Mouse (Mus musculus): ENCODE data around the gene Trim44. TPM values are rescaled to one million over a fixed set of nuclear protein-coding genes. Genes with fewer than 3 reads are reported as not detected.

Gene Trim44
- 16.1 and 19.1 TPM in 2 replicates for polyA plus RNA-seq (2015; fragmentation: Nextera tagmentation; extraction: Ambion mirVana)

DNA sequence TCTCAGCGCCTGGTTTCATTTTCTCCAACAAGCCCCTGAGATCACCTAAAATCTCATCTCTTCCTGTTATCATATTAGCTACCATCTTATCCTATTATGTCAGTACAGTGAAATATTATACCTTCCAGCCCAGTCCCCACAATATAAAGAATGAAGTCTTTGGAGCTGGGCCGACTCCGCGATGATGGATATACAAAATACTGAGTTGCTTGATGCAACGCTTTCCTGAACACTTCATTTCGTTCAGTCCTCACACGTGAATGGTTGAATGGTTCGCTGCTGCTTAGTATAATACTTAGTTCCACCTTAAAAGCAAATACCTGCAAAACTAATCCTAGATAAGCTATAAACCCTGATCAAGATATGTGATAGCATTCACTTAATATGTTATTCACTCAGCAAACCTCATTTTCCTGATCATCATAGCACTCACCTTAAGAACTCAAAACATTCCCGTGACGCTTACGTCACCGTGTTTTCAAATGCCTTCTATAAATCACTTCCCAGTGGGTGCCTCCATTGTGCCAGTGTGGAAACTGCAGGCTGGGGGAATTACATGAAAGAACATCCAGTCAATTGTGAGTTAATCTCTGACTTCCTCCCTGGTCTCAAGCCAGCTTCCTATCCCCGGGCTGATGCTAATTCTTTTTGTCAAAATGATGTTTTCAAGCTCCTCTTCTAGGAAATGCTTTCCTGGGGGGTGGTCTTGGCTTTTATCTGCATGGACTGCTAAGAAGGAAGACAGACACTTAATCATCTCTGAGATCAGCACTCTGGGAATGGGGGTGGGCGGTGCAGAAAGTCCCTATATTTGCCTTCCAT, at the start of gene Trim44:
Gene Trim44, minus strand, starts transcription at position 466 of the 822 bp plus-strand sequence.
- H3K9me3 ChIP-seq (replicated peaks; ENCODE audit: control insufficient read depth, low read length): no peaks in the 10 kb centered on the region
- no peaks in the 10 kb centered on the region for H3K27me3 ChIP-seq (ENCODE audit: control insufficient read depth, insufficient read depth, low read length)
- H3K9ac ChIP-seq (ENCODE audit: low read length): no peak within 1 kb of the TSS
- peak within 1 kb of the TSS; percentile 33 for H3K4me2 ChIP-seq (ENCODE audit: low read depth, low read length)
- peak within 1 kb of the TSS; percentile 19; the same call in 1 of the 2 replicates for H3K4me3 ChIP-seq (ENCODE audit: low read length)
- WGBS: 45% methylated on average over 14 of the region's 14 CpGs
- H3K27ac ChIP-seq (ENCODE audit: low read length): no peak within 1 kb of the TSS
- H3K4me1 ChIP-seq (ENCODE audit: control insufficient read depth, insufficient read depth, low read length): peaks cover 15% of the 10 kb centered on the region
- ATAC-seq (replicated peaks; ENCODE audit: extremely low read depth, insufficient read depth, low FRiP score): no peak
- no peaks in the 10 kb centered on the region for H3K36me3 ChIP-seq (ENCODE audit: control insufficient read depth, insufficient read depth)

DNA sequence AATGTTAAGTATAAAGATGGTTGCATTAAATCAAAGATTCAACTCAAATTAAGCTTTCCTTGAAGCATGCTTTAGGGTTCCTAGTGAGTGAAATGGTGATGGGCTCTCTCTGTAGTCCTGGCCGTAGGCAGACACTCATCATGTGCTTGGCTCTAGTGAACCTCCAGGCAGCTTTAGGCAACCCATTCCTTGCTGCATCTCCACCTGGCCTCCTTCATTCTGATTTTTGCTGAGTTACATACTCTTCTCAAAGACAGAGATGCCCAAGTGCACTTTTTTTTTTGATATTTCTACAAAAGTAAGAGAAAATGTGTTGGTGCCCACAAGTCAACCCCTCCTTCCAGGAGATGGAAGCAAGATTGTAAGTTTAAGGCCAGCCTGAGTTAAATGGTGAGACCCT, 47.5 kb upstream of the Trim44 start:
- no peaks in the 10 kb centered on the region for H3K36me3 ChIP-seq (ENCODE audit: control insufficient read depth, insufficient read depth)
- H3K4me3 ChIP-seq (ENCODE audit: low read length): no peak overlapping the region
- peaks cover 10% of the 10 kb centered on the region; the same call in 1 of the 2 replicates for H3K4me1 ChIP-seq (ENCODE audit: control insufficient read depth, insufficient read depth, low read length)
- WGBS: 79% methylated on average over 1 of the region's 1 CpGs
- H3K9me3 ChIP-seq (replicated peaks; ENCODE audit: control insufficient read depth, low read length): no peaks in the 10 kb centered on the region
- no peak overlapping the region for H3K27ac ChIP-seq (ENCODE audit: low read length)
- H3K4me2 ChIP-seq (ENCODE audit: low read depth, low read length): no peak overlapping the region
- H3K27me3 ChIP-seq (ENCODE audit: control insufficient read depth, insufficient read depth, low read length): peaks cover 38% of the 10 kb centered on the region
- no peak for ATAC-seq (replicated peaks; ENCODE audit: extremely low read depth, insufficient read depth, low FRiP score)
- no peak overlapping the region for H3K9ac ChIP-seq (ENCODE audit: low read length)

DNA sequence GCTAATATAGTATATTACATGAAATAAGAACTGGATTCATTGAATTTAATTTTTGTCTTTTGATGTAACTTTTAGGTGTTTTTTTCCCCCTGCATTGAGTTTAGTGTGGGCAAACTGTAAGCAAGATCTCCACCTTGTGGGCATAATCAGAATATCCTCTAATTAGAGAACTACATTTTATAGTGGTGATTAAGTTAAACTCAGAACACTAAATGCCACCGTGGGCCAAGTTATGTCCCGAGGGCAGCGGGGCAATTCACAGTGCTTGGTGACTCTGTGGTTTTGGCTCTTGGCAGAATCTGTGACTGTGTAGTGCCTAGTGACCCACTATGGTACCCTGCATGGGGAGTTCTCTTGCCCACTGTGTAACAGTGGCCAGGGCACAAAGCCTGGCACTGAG, 45.8 kb upstream of the Trim44 start:
- peaks cover 15% of the 10 kb centered on the region; the same call in 1 of the 2 replicates for H3K4me1 ChIP-seq (ENCODE audit: control insufficient read depth, insufficient read depth, low read length)
- H3K27me3 ChIP-seq (ENCODE audit: control insufficient read depth, insufficient read depth, low read length): peaks cover 25% of the 10 kb centered on the region
- WGBS: 36% methylated on average over 3 of the region's 3 CpGs
- no peak overlapping the region for H3K27ac ChIP-seq (ENCODE audit: low read length)
- H3K4me3 ChIP-seq (ENCODE audit: low read length): no peak overlapping the region
- H3K9me3 ChIP-seq (replicated peaks; ENCODE audit: control insufficient read depth, low read length): no peaks in the 10 kb centered on the region
- H3K4me2 ChIP-seq (ENCODE audit: low read depth, low read length): no peak overlapping the region
- no peaks in the 10 kb centered on the region for H3K36me3 ChIP-seq (ENCODE audit: control insufficient read depth, insufficient read depth)
- H3K9ac ChIP-seq (ENCODE audit: low read length): no peak overlapping the region
- no peak for ATAC-seq (replicated peaks; ENCODE audit: extremely low read depth, insufficient read depth, low FRiP score)

DNA sequence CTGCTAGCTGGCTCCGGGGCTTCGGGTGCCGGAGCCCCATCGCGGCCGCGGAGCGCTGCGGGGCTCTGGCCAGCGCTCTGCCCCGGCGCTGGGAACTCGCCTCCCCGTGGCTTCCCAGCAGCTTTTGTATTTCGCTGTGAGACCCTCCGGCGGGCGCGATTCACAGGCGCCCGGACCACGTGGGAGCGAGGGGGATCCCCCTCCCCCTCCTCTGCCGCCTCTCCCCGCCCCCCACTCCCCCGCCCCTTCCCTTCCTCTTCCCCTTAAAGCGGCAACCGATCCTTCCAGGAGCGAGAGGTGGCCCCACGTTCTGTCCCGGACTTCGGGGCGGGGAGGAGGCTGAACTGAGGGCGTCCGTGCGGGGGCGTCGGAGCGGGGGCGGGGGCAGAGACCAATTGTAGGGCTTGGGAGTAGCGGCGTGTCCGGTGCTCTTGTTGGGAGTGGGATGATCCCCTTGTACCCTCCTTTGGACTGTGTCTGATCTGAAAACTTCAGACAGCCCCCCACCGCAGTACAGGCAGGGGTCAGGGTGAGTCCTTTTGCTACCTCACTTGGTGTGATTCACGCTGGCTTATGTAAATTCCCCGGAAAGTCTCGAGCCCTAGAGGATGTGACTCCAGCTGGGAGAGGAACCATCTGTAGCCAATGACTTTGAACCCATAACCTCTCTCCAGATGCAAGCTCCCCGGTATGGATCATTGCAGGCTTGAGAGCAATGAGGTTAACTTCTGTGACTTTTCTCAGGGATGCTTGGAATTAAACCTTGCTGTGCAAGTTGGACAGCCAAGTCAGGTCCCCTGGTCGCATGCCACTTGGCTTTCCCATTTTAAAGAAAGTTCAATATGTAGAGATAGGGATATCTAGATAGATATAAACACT, 44.3 kb upstream of the Trim44 start, which contains the start of gene Fjx1:
Gene Fjx1, minus strand, starts transcription at position 829 of the 879 bp plus-strand sequence.
- no peaks in the 10 kb centered on the region for H3K9me3 ChIP-seq (replicated peaks; ENCODE audit: control insufficient read depth, low read length)
- peak within 1 kb of the TSS; percentile 98 for H3K4me2 ChIP-seq (ENCODE audit: low read depth, low read length)
- H3K9ac ChIP-seq (ENCODE audit: low read length): peak within 1 kb of the TSS; percentile 78
- no peaks in the 10 kb centered on the region for H3K36me3 ChIP-seq (ENCODE audit: control insufficient read depth, insufficient read depth)
- WGBS: under 1% methylated on average over 45 of the region's 49 CpGs
- H3K27me3 ChIP-seq (ENCODE audit: control insufficient read depth, insufficient read depth, low read length): peaks cover 19% of the 10 kb centered on the region
- peak; percentile 56; the same call in 1 of the 2 replicates for ATAC-seq (replicated peaks; ENCODE audit: extremely low read depth, insufficient read depth, low FRiP score)
- peak within 1 kb of the TSS; percentile 79 for H3K4me3 ChIP-seq (ENCODE audit: low read length)
- H3K4me1 ChIP-seq (ENCODE audit: control insufficient read depth, insufficient read depth, low read length): peaks cover 15% of the 10 kb centered on the region; the same call in 1 of the 2 replicates
- peak within 1 kb of the TSS; percentile 18; the same call in 1 of the 2 replicates for H3K27ac ChIP-seq (ENCODE audit: low read length)

DNA sequence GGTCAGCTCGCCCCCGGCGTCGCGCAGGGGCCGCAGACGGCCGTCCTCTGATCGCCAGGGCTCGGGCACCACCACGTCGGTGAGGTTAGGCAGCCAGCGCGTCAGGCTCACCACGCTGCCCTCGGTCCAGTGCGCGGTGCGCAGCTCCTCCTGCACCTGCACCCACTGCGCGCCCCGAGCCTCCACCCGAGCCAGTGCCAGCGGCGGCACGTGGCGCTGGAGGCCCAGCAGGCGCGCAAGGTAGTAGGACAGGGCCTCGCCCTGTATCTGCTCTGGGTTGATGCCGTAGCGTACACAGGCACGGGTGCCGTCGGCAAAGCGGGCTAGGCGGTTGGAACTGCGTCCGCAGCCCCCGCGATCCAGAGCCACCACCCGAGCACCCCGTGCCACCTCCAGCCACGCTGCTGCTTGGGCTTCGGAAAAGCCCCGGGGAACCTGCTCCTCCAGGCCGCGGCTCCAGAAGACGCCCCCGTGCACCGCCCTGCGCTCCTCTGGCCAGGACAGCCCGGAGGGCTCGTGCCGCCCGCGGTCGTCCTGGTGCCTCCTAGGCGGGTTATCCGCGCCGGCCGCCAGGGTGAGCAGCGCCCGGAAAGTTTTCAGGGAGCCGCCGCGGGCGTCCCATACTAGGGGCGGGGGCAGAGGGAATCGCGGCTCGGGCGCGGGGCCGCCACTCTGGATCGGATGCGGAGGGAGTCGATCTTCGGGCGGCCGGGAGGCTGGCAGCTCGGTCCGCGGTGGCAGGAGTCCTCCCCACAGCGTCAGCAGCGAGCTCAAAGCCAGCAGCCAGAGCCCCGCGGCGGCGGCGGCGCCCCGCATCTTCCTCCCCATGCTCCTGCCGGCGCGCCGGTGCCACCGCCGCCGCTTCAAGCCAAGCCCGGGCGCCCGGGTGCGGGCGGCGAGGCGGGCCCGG, 43.4 kb upstream of the Trim44 start:
- H3K36me3 ChIP-seq (ENCODE audit: control insufficient read depth, insufficient read depth): no peaks in the 10 kb centered on the region
- ATAC-seq (replicated peaks; ENCODE audit: extremely low read depth, insufficient read depth, low FRiP score): peak; percentile 39
- H3K4me3 ChIP-seq (ENCODE audit: low read length): peak overlapping the region; percentile 79
- WGBS: under 1% methylated on average over 106 of the region's 109 CpGs
- H3K9ac ChIP-seq (ENCODE audit: low read length): peak overlapping the region; percentile 78
- H3K9me3 ChIP-seq (replicated peaks; ENCODE audit: control insufficient read depth, low read length): no peaks in the 10 kb centered on the region; the same call in 1 of the 2 replicates
- H3K4me2 ChIP-seq (ENCODE audit: low read depth, low read length): peak overlapping the region; percentile 98
- H3K27me3 ChIP-seq (ENCODE audit: control insufficient read depth, insufficient read depth, low read length): peaks cover 15% of the 10 kb centered on the region
- H3K4me1 ChIP-seq (ENCODE audit: control insufficient read depth, insufficient read depth, low read length): peaks cover 15% of the 10 kb centered on the region; the same call in 1 of the 2 replicates
- peak overlapping the region; percentile 18; the same call in 1 of the 2 replicates for H3K27ac ChIP-seq (ENCODE audit: low read length)

DNA sequence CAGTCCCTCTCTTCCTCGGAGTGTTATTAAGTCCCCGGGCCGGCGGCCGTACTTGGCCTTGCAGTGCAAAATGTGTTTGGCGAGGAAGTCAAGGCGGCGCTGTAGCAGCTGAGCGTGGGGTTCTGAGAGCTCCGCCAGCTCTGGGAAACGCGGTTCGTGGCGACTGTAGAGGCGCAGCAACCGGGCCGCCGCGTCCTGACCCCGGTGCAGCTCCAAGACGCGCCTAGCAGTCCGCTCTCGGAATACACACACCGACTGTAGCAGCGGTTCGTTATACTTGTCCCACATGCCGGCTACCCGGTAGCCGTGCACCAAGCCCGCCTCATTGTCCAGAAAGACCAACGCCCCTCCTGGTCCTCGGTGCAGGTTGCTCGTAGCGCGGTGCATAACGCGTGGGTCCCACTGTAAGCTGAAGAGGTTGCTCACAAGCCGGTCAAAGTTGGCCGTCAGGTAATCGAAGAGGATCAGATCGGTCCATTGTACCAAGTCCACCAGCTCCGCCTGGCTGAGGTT, 42.7 kb upstream of the Trim44 start:
- Histone ChIP-seq H3K4me3 (ENCODE audit: low read length) (peak overlapping the region; percentile 79), H3K9ac (ENCODE audit: low read length) (peak overlapping the region; percentile 78), H3K4me2 (ENCODE audit: low read depth, low read length) (peak overlapping the region; percentile 98), H3K4me1 (ENCODE audit: control insufficient read depth, insufficient read depth, low read length) (peaks cover 15% of the 10 kb centered on the region; the same call in 1 of the 2 replicates), H3K27me3 (ENCODE audit: control insufficient read depth, insufficient read depth, low read length) (peaks cover 8% of the 10 kb centered on the region), H3K9me3 (replicated peaks; ENCODE audit: control insufficient read depth, low read length) (no peaks in the 10 kb centered on the region; the same call in 1 of the 2 replicates), H3K27ac (ENCODE audit: low read length) (no peak overlapping the region), H3K36me3 (ENCODE audit: control insufficient read depth, insufficient read depth) (no peaks in the 10 kb centered on the region)
- under 1% methylated on average over 43 of the region's 43 CpGs for WGBS
- ATAC-seq (replicated peaks; ENCODE audit: extremely low read depth, insufficient read depth, low FRiP score): peak; percentile 24; the same call in 1 of the 2 replicates

DNA sequence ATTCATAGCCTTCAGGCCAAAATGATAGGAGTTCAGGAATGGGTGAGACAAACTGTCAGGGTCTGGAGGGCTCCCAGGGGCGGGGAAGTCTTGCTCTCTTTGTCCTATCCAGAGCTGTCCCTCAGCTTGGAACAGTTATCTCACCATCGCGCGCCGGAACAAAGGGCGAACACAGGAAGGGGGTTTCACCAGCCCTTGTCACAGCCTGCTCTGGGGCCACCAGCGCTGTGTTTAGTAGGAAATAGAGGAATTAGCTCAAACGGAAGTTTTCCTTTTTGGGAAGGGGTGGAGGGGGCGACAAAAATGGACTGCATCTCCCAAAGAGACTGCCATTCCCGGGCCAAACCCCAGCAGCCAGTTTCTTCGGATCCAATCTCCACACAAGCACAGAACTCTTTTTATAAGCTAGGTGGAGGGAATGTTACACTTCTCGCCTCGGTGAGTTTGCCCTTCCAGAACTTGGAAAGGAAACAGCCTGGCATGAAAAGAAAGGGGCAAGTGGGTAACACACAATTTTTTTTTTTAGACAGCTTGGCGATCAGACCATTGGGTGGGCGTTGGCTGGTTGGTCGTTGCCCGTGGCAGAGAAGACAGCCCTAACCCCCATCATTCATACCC, 42.1 kb upstream of the Trim44 start:
- H3K4me2 ChIP-seq (ENCODE audit: low read depth, low read length): peak overlapping the region; percentile 98
- peaks cover 7% of the 10 kb centered on the region for H3K27me3 ChIP-seq (ENCODE audit: control insufficient read depth, insufficient read depth, low read length)
- no peak overlapping the region for H3K27ac ChIP-seq (ENCODE audit: low read length)
- 2% methylated on average over 17 of the region's 17 CpGs for WGBS
- H3K9ac ChIP-seq (ENCODE audit: low read length): peak overlapping the region; percentile 78
- peaks cover 15% of the 10 kb centered on the region; the same call in 1 of the 2 replicates for H3K4me1 ChIP-seq (ENCODE audit: control insufficient read depth, insufficient read depth, low read length)
- no peaks in the 10 kb centered on the region; the same call in 1 of the 2 replicates for H3K9me3 ChIP-seq (replicated peaks; ENCODE audit: control insufficient read depth, low read length)
- no peak for ATAC-seq (replicated peaks; ENCODE audit: extremely low read depth, insufficient read depth, low FRiP score)
- peak overlapping the region; percentile 79 for H3K4me3 ChIP-seq (ENCODE audit: low read length)
- no peaks in the 10 kb centered on the region for H3K36me3 ChIP-seq (ENCODE audit: control insufficient read depth, insufficient read depth)

Measured in heart, embryonic 16.5 days (tissue).